Mouse (Mus musculus) testis, adult 2 months (tissue): ENCODE measurements at regions not wholly inside any gene's neighbourhood (a gene's known extent, or its start where the extent isn't known, plus 50 kb on each side); places are given as distances from the start of the nearest gene placed in this dataset.

Experiments
- CTCF ChIP-seq: fragments of 200-500 bp; IDR thresholded peaks from 2 replicates; pipeline ENCODE4 v1.5.1; 2012; ENCODE audit warnings: low read depth, mild to moderate bottlenecking, inconsistent platforms, low read length, moderate library complexity; ENCODE audit not compliant: control insufficient read depth, insufficient read depth, insufficient replicate concordance
- POLR2A ChIP-seq: fragments of 200-500 bp; IDR thresholded peaks from 2 replicates; pipeline ENCODE4 v1.6.1; 2012; ENCODE audit warnings: low read depth, mild to moderate bottlenecking, inconsistent platforms, low read length, moderate library complexity; ENCODE audit not compliant: control insufficient read depth

DNA sequence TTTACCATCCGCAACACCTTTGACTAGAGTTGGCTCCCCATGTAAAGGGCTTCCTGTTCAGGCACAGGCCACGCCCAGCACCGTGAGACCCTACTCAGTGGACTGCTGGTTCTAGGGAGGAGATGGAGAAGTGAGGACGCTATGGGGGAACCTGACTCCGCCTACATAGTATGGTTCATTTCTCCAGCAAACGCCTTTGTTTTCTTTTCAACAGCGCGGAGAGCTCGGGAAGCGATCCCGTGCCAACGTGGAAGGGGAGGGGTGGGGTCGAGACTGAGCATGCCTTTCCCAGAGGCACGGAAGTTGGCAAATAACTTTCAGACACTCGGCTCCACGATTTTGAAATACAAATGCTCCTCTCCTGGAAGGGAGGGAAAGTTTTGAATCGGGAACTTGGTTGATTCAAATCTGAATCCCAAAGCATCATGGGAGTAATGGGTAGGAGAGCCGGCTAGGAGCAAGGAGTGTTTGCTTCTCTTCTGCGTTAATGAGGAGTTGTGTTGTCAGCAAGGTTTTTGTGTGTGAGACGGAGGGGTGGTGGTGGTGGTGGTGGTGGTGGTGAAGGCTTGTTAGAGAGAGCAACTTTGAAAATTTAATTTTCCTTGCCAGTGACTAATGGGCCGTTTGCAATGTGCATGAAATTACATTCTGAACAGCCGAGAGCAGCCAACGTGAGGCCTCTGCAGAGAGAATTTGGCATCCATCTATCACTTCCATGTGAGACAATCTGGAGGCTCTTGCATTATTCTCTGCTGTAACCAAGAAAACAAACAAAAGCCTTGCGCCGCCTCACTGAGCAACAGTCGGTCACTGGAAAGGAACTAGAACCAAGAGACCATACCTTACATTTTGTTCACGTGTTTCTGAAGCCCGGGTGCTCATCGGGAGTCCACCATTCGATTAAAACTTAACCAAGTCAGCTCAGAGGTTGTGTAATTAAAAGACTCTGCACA, 89.9 kb upstream of the Gm9887 start:
- TF ChIP-seq CTCF = no peak
- no peak for TF ChIP-seq POLR2A
